Mouse (Mus musculus): Measurements from ENCODE around the gene Ovol3.
"Not testable (repeated sequence)": the region's sequence is repeated elsewhere in the genome, so short reads cannot be mapped to it uniquely, and the experiment has no call there.

The Ovol3 gene

GRCm38 (mm10) chr7:30235625-30236024 lies at the start of gene Ovol3:
Gene Ovol3 (minus strand): TSS chr7:30235725.
- DNase-seq = no peak

- DNase-seq = no peak
These were observed 47.2 kb upstream of the Ovol3 start for GRCm38 (mm10) chr7:30282740-30283139.

GRCm38 (mm10) chr7:30281522-30281921 lies 46.0 kb upstream of the Ovol3 start:
- DNase-seq = no peak

GRCm38 (mm10) chr7:30280670-30281138 lies 45.2 kb upstream of the Ovol3 start:
- DNase-seq = peak; percentile 88

GRCm38 (mm10) chr7:30279951-30280669 lies 44.6 kb upstream of the Ovol3 start, which contains the start of the genes Thap8 and Wdr62:
Gene Thap8 (plus strand): TSS chr7:30280094.
Gene Wdr62 (minus strand): TSS chr7:30280419.
- DNase-seq = peak; percentile 92

GRCm38 (mm10) chr7:30279536-30279935 lies 44.0 kb upstream of the Ovol3 start:
- DNase-seq = no peak

- DNase-seq = no peak
These were observed 43.4 kb upstream of the Ovol3 start for GRCm38 (mm10) chr7:30278911-30279310.

- DNase-seq = no peak
These were observed 38.9 kb upstream of the Ovol3 start for GRCm38 (mm10) chr7:30274383-30274782.

- no peak for DNase-seq
These were observed 34.1 kb upstream of the Ovol3 start for GRCm38 (mm10) chr7:30269641-30270040.

- no peak for DNase-seq
These were observed 31.3 kb upstream of the Ovol3 start for GRCm38 (mm10) chr7:30266780-30267179.

- DNase-seq = no peak
These were observed 30.4 kb upstream of the Ovol3 start for GRCm38 (mm10) chr7:30265935-30266334.

- no peak for DNase-seq
These were observed 30.0 kb upstream of the Ovol3 start for GRCm38 (mm10) chr7:30265531-30265930.

GRCm38 (mm10) chr7:30265041-30265440 lies 29.5 kb upstream of the Ovol3 start:
- no peak for DNase-seq

- DNase-seq = peak; percentile 73
These were observed 16.7 kb upstream of the Ovol3 start for GRCm38 (mm10) chr7:30251956-30252954.

- not testable (repeated sequence) for DNase-seq
These were observed 1.8 kb upstream of the Ovol3 start for GRCm38 (mm10) chr7:30237374-30237773.

- no peak for DNase-seq
These were observed 434 bp downstream of the Ovol3 start for GRCm38 (mm10) chr7:30235091-30235490.

- DNase-seq = peak; percentile 89
These were observed 1.2 kb downstream of the Ovol3 start for GRCm38 (mm10) chr7:30234276-30234858.

GRCm38 (mm10) chr7:30233387-30233786 lies 2.1 kb downstream of the Ovol3 start:
- peak; percentile 47 for DNase-seq

- peak; percentile 65 for DNase-seq
These were observed 2.8 kb downstream of the Ovol3 start for GRCm38 (mm10) chr7:30232631-30233148.

- peak; percentile 99 for DNase-seq
These were observed 3.7 kb downstream of the Ovol3 start, which contains the start of the genes Polr2i and Tbcb for GRCm38 (mm10) chr7:30231669-30232454. Gene Polr2i (plus strand): TSS chr7:30231948. Gene Tbcb (minus strand): TSS chr7:30232272.

GRCm38 (mm10) chr7:30231328-30231668 lies 4.2 kb downstream of the Ovol3 start:
- DNase-seq = no peak

- no peak for DNase-seq
These were observed 11.3 kb downstream of the Ovol3 start for GRCm38 (mm10) chr7:30224206-30224605.

Data from kidney, adult 11 months (tissue).